Mouse (Mus musculus): ENCODE results near the gene Cdkn1a. TPM values are rescaled to one million over a fixed set of nuclear protein-coding genes. Genes with fewer than 3 reads are reported as not detected.

Cdkn1a gene
- total and polyA plus RNA-seq, 3 experiments = 10.6 to 59.1 (median 37.5) TPM

- Histone ChIP-seq H3K4me2 (ENCODE audit: insufficient read depth, low read depth, poor library complexity, severe bottlenecking) (no peak overlapping the region), H3K4me1 (ENCODE audit: control insufficient read depth in 1 of 2, insufficient read depth in 2 of 2) (peaks cover 6 to 10% of the 10 kb centered on the region in 2 experiments; a peak in 3 of 4 replicates), H3K27ac (ENCODE audit: insufficient read depth, low read depth) (no peak overlapping the region), H3K27me3 (replicated peaks) (no peaks in the 10 kb centered on the region), H3K4me3 (replicated peaks in 1 of 3; ENCODE audit: low read depth in 2 of 3, low read length in 2 of 3, poor library complexity in 1 of 3) (no peak overlapping the region), H3K9me3 (replicated peaks; ENCODE audit: low read length) (no peaks in the 10 kb centered on the region), H3K79me2 (replicated peaks; ENCODE audit: control insufficient read depth, extremely low read depth, insufficient read depth, poor library complexity, severe bottlenecking) (no peaks in the 10 kb centered on the region), H3K36me3 (replicated peaks in 1 of 2; ENCODE audit: control insufficient read depth in 1 of 2, insufficient read depth in 1 of 2, low read length in 1 of 2) (no peaks in the 10 kb centered on the region), H3K9ac (ENCODE audit: insufficient read depth, low read depth) (no peak overlapping the region)
- DNase-seq (ENCODE audit: extremely low read depth) = no peak
- dilution Hi-C loops (cut with MboI; ENCODE audit: extremely low pct_ligation_motif_present, extremely low pct_unique_long_range_greater_than_20kb, low sequenced_read_pairs) = no loop called here
- in situ Hi-C loops (cut with MboI; ENCODE audit: low pct_ligation_motif_present, low pct_unique_long_range_greater_than_20kb, low sequenced_read_pairs) = no loop called here
- TF ChIP-seq CTCF (conservative IDR thresholded peaks at IDR 0.05 in 1 of 2, IDR thresholded peaks at IDR 0.05 in 1 of 2; ENCODE audit: low read depth in 2 of 2, low read length in 2 of 2) = no peak
- no peak for TF ChIP-seq JUND (conservative IDR thresholded peaks at IDR 0.05; ENCODE audit: low read depth, low read length)
- no peak for TF ChIP-seq GABPA (IDR thresholded peaks at IDR 0.05; ENCODE audit: insufficient replicate concordance, low read depth, low read length)
- no peak for TF ChIP-seq SIN3A (IDR thresholded peaks at IDR 0.05; ENCODE audit: low read length)
- TF ChIP-seq ELF1 (IDR thresholded peaks at IDR 0.05; ENCODE audit: low read depth, low read length) = no peak
- TF ChIP-seq MAZ (IDR thresholded peaks at IDR 0.05; ENCODE audit: low read depth, low read length) = no peak
- no peak for TF ChIP-seq PAX5 (IDR thresholded peaks at IDR 0.05; ENCODE audit: low read length)
- TF ChIP-seq HCFC1 (IDR thresholded peaks at IDR 0.05; ENCODE audit: low read depth, low read length) = no peak
- TF ChIP-seq ZNF384 (IDR thresholded peaks at IDR 0.05; ENCODE audit: low read depth, low read length) = no peak
- TF ChIP-seq RAD21 (IDR thresholded peaks at IDR 0.05; ENCODE audit: low read depth, low read length) = no peak
- no peak for TF ChIP-seq RCOR1 (conservative IDR thresholded peaks at IDR 0.05; ENCODE audit: low read depth, low read length)
- no peak for TF ChIP-seq NRF1 (IDR thresholded peaks at IDR 0.05; ENCODE audit: low read depth, low read length)
- TF ChIP-seq POLR2AphosphoS2 (IDR thresholded peaks at IDR 0.05; ENCODE audit: low read depth, low read length) = no peak
- no peak for TF ChIP-seq ETS1 (conservative IDR thresholded peaks at IDR 0.05; ENCODE audit: low read depth, low read length)
- TF ChIP-seq IRF4 (IDR thresholded peaks at IDR 0.05; ENCODE audit: low read depth, low read length) = no peak
- TF ChIP-seq NELFE (IDR thresholded peaks at IDR 0.05; ENCODE audit: low read depth, low read length) = no peak
- TF ChIP-seq EP300 (IDR thresholded peaks at IDR 0.05; ENCODE audit: low read length) = no peak
- no peak for TF ChIP-seq JUN (IDR thresholded peaks at IDR 0.05; ENCODE audit: insufficient read depth, low read depth, low read length)
- no peak for TF ChIP-seq ZC3H11A (IDR thresholded peaks at IDR 0.05; ENCODE audit: low read depth, low read length)
- TF ChIP-seq USF2 (conservative IDR thresholded peaks at IDR 0.05; ENCODE audit: low read depth, low read length) = no peak
These were observed 32.0 kb downstream of the Cdkn1a start for GRCm38 (mm10) chr17:29122817-29123216.

- DNase-seq (ENCODE audit: extremely low read depth) = no peak
- in situ Hi-C loops (cut with MboI; ENCODE audit: low pct_ligation_motif_present, low pct_unique_long_range_greater_than_20kb, low sequenced_read_pairs) (no loop called here), dilution Hi-C loops (cut with MboI; ENCODE audit: extremely low pct_ligation_motif_present, extremely low pct_unique_long_range_greater_than_20kb, low sequenced_read_pairs) (no loop called here)
- no peak overlapping the region for H3K27ac ChIP-seq (ENCODE audit: insufficient read depth, low read depth)
- no peak for TF ChIP-seq USF2 (conservative IDR thresholded peaks at IDR 0.05; ENCODE audit: low read depth, low read length)
- TF ChIP-seq ZKSCAN1 (IDR thresholded peaks at IDR 0.05; ENCODE audit: borderline replicate concordance, low read depth, low read length) = no peak
- no peak for TF ChIP-seq TBP (conservative IDR thresholded peaks at IDR 0.05; ENCODE audit: low read depth, low read length)
- no peak for TF ChIP-seq JUN (IDR thresholded peaks at IDR 0.05; ENCODE audit: insufficient read depth, low read depth, low read length)
- TF ChIP-seq CTCF (conservative IDR thresholded peaks at IDR 0.05 in 1 of 2, IDR thresholded peaks at IDR 0.05 in 1 of 2; ENCODE audit: low read depth in 2 of 2, low read length in 2 of 2) = no peak
- TF ChIP-seq CHD1 (IDR thresholded peaks at IDR 0.05; ENCODE audit: low read depth, low read length) = no peak
- TF ChIP-seq HCFC1 (IDR thresholded peaks at IDR 0.05; ENCODE audit: low read depth, low read length) = no peak
- no peak for TF ChIP-seq RCOR1 (conservative IDR thresholded peaks at IDR 0.05; ENCODE audit: low read depth, low read length)
- TF ChIP-seq KAT2A (IDR thresholded peaks at IDR 0.05; ENCODE audit: insufficient replicate concordance, low read length) = no peak
- no peak overlapping the region for H3K9ac ChIP-seq (ENCODE audit: insufficient read depth, low read depth)
- H3K79me2 ChIP-seq (replicated peaks; ENCODE audit: control insufficient read depth, extremely low read depth, insufficient read depth, poor library complexity, severe bottlenecking) = no peaks in the 10 kb centered on the region
- no peak overlapping the region for H3K4me2 ChIP-seq (ENCODE audit: insufficient read depth, low read depth, poor library complexity, severe bottlenecking)
- H3K4me3 ChIP-seq (replicated peaks in 1 of 3; ENCODE audit: low read depth in 2 of 3, low read length in 2 of 3, poor library complexity in 1 of 3) = no peak overlapping the region
- no peaks in the 10 kb centered on the region for H3K27me3 ChIP-seq (replicated peaks)
- H3K4me1 ChIP-seq (ENCODE audit: control insufficient read depth in 1 of 2, insufficient read depth in 2 of 2) = peaks cover 6 to 10% of the 10 kb centered on the region in 2 experiments; a peak in 3 of 4 replicates
- no peaks in the 10 kb centered on the region for H3K36me3 ChIP-seq (replicated peaks in 1 of 2; ENCODE audit: control insufficient read depth in 1 of 2, insufficient read depth in 1 of 2, low read length in 1 of 2)
- H3K9me3 ChIP-seq (replicated peaks; ENCODE audit: low read length) = no peaks in the 10 kb centered on the region
These were observed 32.9 kb downstream of the Cdkn1a start for GRCm38 (mm10) chr17:29123578-29124174.
